Mouse (Mus musculus) MN1 (cell line): Measurements from ENCODE around the gene Eppin.

ENCODE experiments used
- DNase-seq: peaks from one replicate; pipeline ENCODE4 v3.0.0-alpha.2; 2016; ENCODE audit warnings: low spot score

Gene Eppin

GRCm38 (mm10) chr2:164560106-164560505, 33.3 kb downstream of the Eppin start:
- DNase-seq = no peak

GRCm38 (mm10) chr2:164558991-164559645, 34.3 kb downstream of the Eppin start:
- no peak for DNase-seq

GRCm38 (mm10) chr2:164558426-164558825, 35.0 kb downstream of the Eppin start:
- no peak for DNase-seq

GRCm38 (mm10) chr2:164551502-164551901, 41.9 kb downstream of the Eppin start:
- no peak for DNase-seq

GRCm38 (mm10) chr2:164550895-164551269, 42.5 kb downstream of the Eppin start:
- no peak for DNase-seq

- no peak for DNase-seq
These were observed 43.2 kb downstream of the Eppin start for GRCm38 (mm10) chr2:164549963-164550894.

GRCm38 (mm10) chr2:164549338-164549737, 44.1 kb downstream of the Eppin start:
- DNase-seq = no peak

GRCm38 (mm10) chr2:164544454-164545097, 48.8 kb downstream of the Eppin start:
- no peak for DNase-seq

GRCm38 (mm10) chr2:164543745-164544144, 49.6 kb downstream of the Eppin start:
- DNase-seq = no peak

- no peak for DNase-seq
These were observed 50.8 kb downstream of the Eppin start for GRCm38 (mm10) chr2:164542598-164542997.

- DNase-seq = no peak
These were observed 51.3 kb downstream of the Eppin start for GRCm38 (mm10) chr2:164542132-164542531.

GRCm38 (mm10) chr2:164540652-164541427, 52.6 kb downstream of the Eppin start:
- DNase-seq = no peak
